Mouse (Mus musculus) heart, embryonic 10.5 days (tissue): ENCODE measurements around the gene Olfr1143. TPM values are rescaled to one million over a fixed set of nuclear protein-coding genes. Genes with fewer than 3 reads are reported as not detected.

Source experiments
- DNase-seq: peaks from one replicate; pipeline ENCODE4 v3.0.0-alpha.2; 2017; ENCODE audit warnings: low spot score
- H3K27ac ChIP-seq: fragments of 300-500 bp; sonication (generic); 2 replicates; pipeline ENCODE4 v1.5.1; 2016; ENCODE audit warnings: mild to moderate bottlenecking
- H3K27me3 ChIP-seq: fragments of 300-500 bp; sonication (generic); 2 replicates; pipeline ENCODE4 v1.6.1; 2016; ENCODE audit warnings: mild to moderate bottlenecking; ENCODE audit not compliant: poor library complexity, insufficient read depth, severe bottlenecking
- H3K36me3 ChIP-seq: fragments of 300-500 bp; sonication (generic); 2 replicates; pipeline ENCODE4 v1.6.1; 2016; ENCODE audit warnings: mild to moderate bottlenecking, moderate library complexity
- H3K4me1 ChIP-seq: fragments of 300-500 bp; sonication (generic); 2 replicates; pipeline ENCODE4 v1.6.1; 2016; ENCODE audit warnings: mild to moderate bottlenecking
- H3K4me3 ChIP-seq: fragments of 300-500 bp; sonication (generic); 2 replicates; pipeline ENCODE4 v1.5.1; 2016; ENCODE audit warnings: mild to moderate bottlenecking, moderate library complexity
- H3K9me3 ChIP-seq: fragments of 300-500 bp; sonication (generic); 2 replicates; pipeline ENCODE4 v1.6.1; 2016; ENCODE audit warnings: mild to moderate bottlenecking, moderate library complexity
- WGBS: fragments of 180-500 bp; shearing (Covaris S2); methylation state at CpG from one replicate; pipeline ENCODE4 v1.1.7; 2016; 5-methylcytosine and 5-hydroxymethylcytosine counted together
- polyA plus RNA-seq: library from polyadenylated mRNA; unstranded; fragments of >200 nt; fragmentation: Nextera tagmentation; extraction: Ambion mirVana; gene quantifications from 2 replicates; pipeline ENCODE4 v1.2.1, GENCODE M21; 2016

Gene Olfr1143
- polyA plus RNA-seq = not detected in 2 replicates

- H3K27ac ChIP-seq = no peak within 1 kb of the TSS
- H3K9me3 ChIP-seq = no peaks in the 10 kb centered on the region
- H3K36me3 ChIP-seq = no peaks in the 10 kb centered on the region
- no peak within 1 kb of the TSS for H3K4me3 ChIP-seq
- no peaks in the 10 kb centered on the region for H3K4me1 ChIP-seq
- no peaks in the 10 kb centered on the region for H3K27me3 ChIP-seq
- DNase-seq = no peak
Measured at GRCm38 (mm10) chr2:87800292-87800691, at the start of gene Olfr1143. Gene Olfr1143 (plus strand): TSS chr2:87800592.

GRCm38 (mm10) chr2:87753891-87754290, 46.5 kb upstream of the Olfr1143 start, which contains the start of gene Olfr1141:
Gene Olfr1141 (minus strand): TSS chr2:87753991.
- Histone ChIP-seq H3K4me1 (no peaks in the 10 kb centered on the region), H3K9me3 (no peaks in the 10 kb centered on the region), H3K4me3 (no peak within 1 kb of the TSS), H3K27me3 (no peaks in the 10 kb centered on the region), H3K36me3 (no peaks in the 10 kb centered on the region), H3K27ac (no peak within 1 kb of the TSS)
- 83% methylated on average over 1 of the region's 1 CpGs for WGBS
- DNase-seq = no peak

GRCm38 (mm10) chr2:87776143-87776542, 24.2 kb upstream of the Olfr1143 start:
- H3K4me3 ChIP-seq = no peak overlapping the region
- H3K9me3 ChIP-seq = no peaks in the 10 kb centered on the region
- WGBS = 58% methylated on average over 1 of the region's 1 CpGs
- no peaks in the 10 kb centered on the region for H3K4me1 ChIP-seq
- no peak overlapping the region for H3K27ac ChIP-seq
- no peaks in the 10 kb centered on the region for H3K27me3 ChIP-seq
- no peaks in the 10 kb centered on the region for H3K36me3 ChIP-seq
- no peak for DNase-seq

- DNase-seq = no peak
- 85% methylated on average over 4 of the region's 4 CpGs for WGBS
- Histone ChIP-seq H3K9me3 (no peaks in the 10 kb centered on the region), H3K27ac (no peak within 1 kb of the TSS), H3K4me1 (no peaks in the 10 kb centered on the region), H3K36me3 (no peaks in the 10 kb centered on the region), H3K4me3 (no peak within 1 kb of the TSS), H3K27me3 (no peaks in the 10 kb centered on the region)
Measured at GRCm38 (mm10) chr2:87779183-87779582, 21.2 kb upstream of the Olfr1143 start, which contains the start of gene Olfr152. Gene Olfr152 (plus strand): TSS chr2:87779483.

- no peak for DNase-seq
- H3K9me3 ChIP-seq = no peaks in the 10 kb centered on the region
- 79% methylated on average over 1 of the region's 1 CpGs for WGBS
Measured at GRCm38 (mm10) chr2:87809522-87809921, 9.1 kb downstream of the Olfr1143 start, which contains the start of gene Olfr1145. Gene Olfr1145 (plus strand): TSS chr2:87809822.

GRCm38 (mm10) chr2:87830233-87830632, 29.8 kb downstream of the Olfr1143 start, which contains the start of gene Olfr1148:
Gene Olfr1148 (plus strand): TSS chr2:87830533.
- 78% methylated on average over 1 of the region's 1 CpGs for WGBS
- Histone ChIP-seq H3K27me3 (no peaks in the 10 kb centered on the region), H3K9me3 (no peaks in the 10 kb centered on the region), H3K36me3 (no peaks in the 10 kb centered on the region), H3K4me3 (no peak within 1 kb of the TSS), H3K4me1 (no peaks in the 10 kb centered on the region), H3K27ac (no peak within 1 kb of the TSS)
- no peak for DNase-seq

More at GRCm38 (mm10) chr2:87809522-87809921, 9.1 kb downstream of the Olfr1143 start, which contains the start of gene Olfr1145:
- no peak within 1 kb of the TSS for H3K27ac ChIP-seq
- H3K4me1 ChIP-seq = no peaks in the 10 kb centered on the region
- no peaks in the 10 kb centered on the region for H3K36me3 ChIP-seq
- no peaks in the 10 kb centered on the region for H3K27me3 ChIP-seq
- H3K4me3 ChIP-seq = no peak within 1 kb of the TSS

- DNase-seq = no peak
- no peaks in the 10 kb centered on the region for H3K27me3 ChIP-seq
- H3K27ac ChIP-seq = no peak within 1 kb of the TSS
- no peaks in the 10 kb centered on the region for H3K4me1 ChIP-seq
- no peaks in the 10 kb centered on the region for H3K36me3 ChIP-seq
- WGBS = 83% methylated on average over 1 of the region's 1 CpGs
- no peaks in the 10 kb centered on the region for H3K9me3 ChIP-seq
- H3K4me3 ChIP-seq = no peak within 1 kb of the TSS
Measured at GRCm38 (mm10) chr2:87843693-87844092, 43.3 kb downstream of the Olfr1143 start, which contains the start of gene Olfr1150-ps1. Gene Olfr1150-ps1 (plus strand): TSS chr2:87843993.

Other genes with a start within 250 kb of the Olfr1143 start
- not detected in 2 replicates for gene Olfr1129, start 226.7 kb upstream of the Olfr1143 start, polyA plus RNA-seq
- gene Olfr1130, start 194.4 kb upstream of the Olfr1143 start, polyA plus RNA-seq = not detected in 2 replicates
- not detected in 2 replicates for gene Olfr1131, start 173.5 kb upstream of the Olfr1143 start, polyA plus RNA-seq
- not detected in 2 replicates for gene Olfr1132, start 163.1 kb upstream of the Olfr1143 start, polyA plus RNA-seq
- gene Olfr1133, start 153.2 kb upstream of the Olfr1143 start, polyA plus RNA-seq = not detected in 2 replicates
- not detected in 2 replicates for gene Olfr1134, start 142.1 kb upstream of the Olfr1143 start, polyA plus RNA-seq
- not detected in 2 replicates for gene Olfr1135, start 126.9 kb upstream of the Olfr1143 start, polyA plus RNA-seq
- gene Olfr1136, start 106.6 kb upstream of the Olfr1143 start, polyA plus RNA-seq = not detected in 2 replicates
- gene Olfr1137, start 87.4 kb upstream of the Olfr1143 start, polyA plus RNA-seq = not detected in 2 replicates
- gene Olfr1138, start 60.6 kb upstream of the Olfr1143 start, polyA plus RNA-seq = not detected in 2 replicates
- gene Olfr1140, start 56.8 kb upstream of the Olfr1143 start, polyA plus RNA-seq = not detected in 2 replicates
- not detected in 2 replicates for gene Olfr1141, start 46.6 kb upstream of the Olfr1143 start, polyA plus RNA-seq
- not detected in 2 replicates for gene Olfr152, start 21.1 kb upstream of the Olfr1143 start, polyA plus RNA-seq
- gene Olfr1145, start 9.2 kb downstream of the Olfr1143 start, polyA plus RNA-seq = not detected in 2 replicates
- gene Olfr1148, start 29.9 kb downstream of the Olfr1143 start, polyA plus RNA-seq = not detected in 2 replicates
- gene Olfr1150-ps1, start 43.4 kb downstream of the Olfr1143 start, polyA plus RNA-seq = not detected in 2 replicates
- gene Olfr1151, start 55.3 kb downstream of the Olfr1143 start, polyA plus RNA-seq = not detected in 2 replicates
- not detected in 2 replicates for gene Olfr1152, start 65.9 kb downstream of the Olfr1143 start, polyA plus RNA-seq
- gene Olfr1153, start 94.4 kb downstream of the Olfr1143 start, polyA plus RNA-seq = not detected in 2 replicates
- not detected in 2 replicates for gene Olfr1154, start 104.6 kb downstream of the Olfr1143 start, polyA plus RNA-seq
- gene Olfr1155, start 144.5 kb downstream of the Olfr1143 start, polyA plus RNA-seq = not detected in 2 replicates
- not detected in 2 replicates for gene Olfr1156, start 152.5 kb downstream of the Olfr1143 start, polyA plus RNA-seq
- gene Olfr1157, start 167.7 kb downstream of the Olfr1143 start, polyA plus RNA-seq = not detected in 2 replicates
- not detected in 2 replicates for gene Olfr74, start 174.1 kb downstream of the Olfr1143 start, polyA plus RNA-seq
- gene Olfr1158, start 189.5 kb downstream of the Olfr1143 start, polyA plus RNA-seq = not detected in 2 replicates
- gene Olfr1160, start 207.7 kb downstream of the Olfr1143 start, polyA plus RNA-seq = not detected in 2 replicates
- gene Olfr1161, start 222.2 kb downstream of the Olfr1143 start, polyA plus RNA-seq = not detected in 2 replicates
- not detected in 2 replicates for gene Olfr73, start 237.1 kb downstream of the Olfr1143 start, polyA plus RNA-seq